Mouse (Mus musculus): ENCODE measurements at regions not wholly inside any gene's neighbourhood (a gene's known extent, or its start where the extent isn't known, plus 50 kb on each side); places are given as distances from the start of the nearest gene placed in this dataset.
"Not testable (repeated sequence)": the region's sequence is repeated elsewhere in the genome, so short reads cannot be mapped to it uniquely, and the experiment has no call there.

GRCm38 (mm10) chr2:63580489-63581139 is 396.5 kb upstream of the Kcnh7 start:
- H3K4me1 ChIP-seq (ENCODE audit: control insufficient read depth, insufficient read depth, low read length) = no peaks in the 10 kb centered on the region
- no peaks in the 10 kb centered on the region for H3K27me3 ChIP-seq (ENCODE audit: control insufficient read depth, insufficient read depth, low read length)
- no peak overlapping the region for H3K4me3 ChIP-seq (ENCODE audit: control insufficient read depth, low read depth, low read length)
- no peaks in the 10 kb centered on the region for H3K36me3 ChIP-seq (ENCODE audit: control insufficient read depth, insufficient read depth, low read length)
- no peak overlapping the region for H3K27ac ChIP-seq (ENCODE audit: control insufficient read depth, insufficient read depth, low read depth, low read length)
- no peak for TF ChIP-seq CTCF (IDR thresholded peaks at IDR 0.05; ENCODE audit: control insufficient read depth, insufficient read depth, insufficient replicate concordance, low read depth, low read length)
- TF ChIP-seq POLR2A (IDR thresholded peaks at IDR 0.05; ENCODE audit: control insufficient read depth, low read depth, low read length) = no peak

GRCm38 (mm10) chr2:63575172-63575571 is 391.1 kb upstream of the Kcnh7 start:
- no peaks in the 10 kb centered on the region for H3K27me3 ChIP-seq (ENCODE audit: control insufficient read depth, insufficient read depth, low read length)

GRCm38 (mm10) chr2:63574008-63574703 is 390.1 kb upstream of the Kcnh7 start:
- Histone ChIP-seq H3K4me1 (ENCODE audit: control insufficient read depth, insufficient read depth, low read length) (no peaks in the 10 kb centered on the region), H3K4me3 (ENCODE audit: control insufficient read depth, low read depth, low read length) (no peak overlapping the region), H3K27ac (ENCODE audit: control insufficient read depth, insufficient read depth, low read depth, low read length) (no peak overlapping the region), H3K36me3 (ENCODE audit: control insufficient read depth, insufficient read depth, low read length) (no peaks in the 10 kb centered on the region), H3K27me3 (ENCODE audit: control insufficient read depth, insufficient read depth, low read length) (no peaks in the 10 kb centered on the region)
- TF ChIP-seq CTCF (IDR thresholded peaks at IDR 0.05; ENCODE audit: control insufficient read depth, insufficient read depth, insufficient replicate concordance, low read depth, low read length) (no peak), POLR2A (IDR thresholded peaks at IDR 0.05; ENCODE audit: control insufficient read depth, low read depth, low read length) (no peak)

More at GRCm38 (mm10) chr2:63575172-63575571, 391.1 kb upstream of the Kcnh7 start:
- Histone ChIP-seq H3K36me3 (ENCODE audit: control insufficient read depth, insufficient read depth, low read length) (no peaks in the 10 kb centered on the region), H3K27ac (ENCODE audit: control insufficient read depth, insufficient read depth, low read depth, low read length) (no peak overlapping the region), H3K4me1 (ENCODE audit: control insufficient read depth, insufficient read depth, low read length) (no peaks in the 10 kb centered on the region), H3K4me3 (ENCODE audit: control insufficient read depth, low read depth, low read length) (no peak overlapping the region)
- no peak for TF ChIP-seq POLR2A (IDR thresholded peaks at IDR 0.05; ENCODE audit: control insufficient read depth, low read depth, low read length)

DNA sequence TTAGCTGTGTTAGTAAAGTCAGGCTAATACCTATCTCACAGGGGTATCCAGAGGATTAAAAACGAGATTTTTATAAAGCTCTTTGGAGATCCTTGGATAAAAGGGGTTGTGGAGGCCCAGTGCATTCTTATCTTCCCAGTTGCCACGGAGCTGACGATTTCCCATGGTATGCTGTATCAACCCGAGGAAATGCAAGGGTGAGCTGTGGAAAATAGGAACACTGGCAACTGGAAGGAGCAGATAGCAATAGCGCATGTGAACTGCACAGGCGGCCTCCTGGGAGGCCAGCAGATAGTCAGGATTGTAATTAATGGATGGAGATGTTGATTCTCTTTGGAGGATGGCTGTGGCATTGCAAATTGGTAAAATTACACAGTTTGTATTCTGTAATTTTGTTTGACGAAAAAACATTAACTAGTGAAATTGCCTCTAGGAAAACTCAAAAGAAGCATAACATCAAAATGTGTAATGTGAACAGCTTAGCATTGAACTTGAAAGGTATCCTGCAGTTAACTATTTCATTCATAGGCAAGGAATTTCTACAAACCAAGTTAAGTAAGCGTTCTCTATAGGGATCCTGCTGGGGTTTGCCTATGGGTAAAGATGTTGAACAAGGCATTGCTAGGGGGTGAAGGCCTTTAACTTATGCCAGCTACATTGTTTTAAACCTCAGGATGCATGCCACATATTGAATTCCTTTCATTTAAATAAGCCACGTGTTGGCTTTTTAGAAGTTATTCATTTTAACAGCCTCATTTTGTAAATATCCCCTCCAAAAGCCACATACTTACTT is 389.1 kb upstream of the Kcnh7 start:
- no peaks in the 10 kb centered on the region for H3K27me3 ChIP-seq (ENCODE audit: control insufficient read depth, insufficient read depth, low read length)
- no peaks in the 10 kb centered on the region for H3K36me3 ChIP-seq (ENCODE audit: control insufficient read depth, insufficient read depth, low read length)
- no peak overlapping the region for H3K4me3 ChIP-seq (ENCODE audit: control insufficient read depth, low read depth, low read length)
- no peak overlapping the region for H3K27ac ChIP-seq (ENCODE audit: control insufficient read depth, insufficient read depth, low read depth, low read length)
- TF ChIP-seq CTCF (IDR thresholded peaks at IDR 0.05; ENCODE audit: control insufficient read depth, insufficient read depth, insufficient replicate concordance, low read depth, low read length) (no peak), POLR2A (IDR thresholded peaks at IDR 0.05; ENCODE audit: control insufficient read depth, low read depth, low read length) (no peak)
- no peaks in the 10 kb centered on the region for H3K4me1 ChIP-seq (ENCODE audit: control insufficient read depth, insufficient read depth, low read length)

DNA sequence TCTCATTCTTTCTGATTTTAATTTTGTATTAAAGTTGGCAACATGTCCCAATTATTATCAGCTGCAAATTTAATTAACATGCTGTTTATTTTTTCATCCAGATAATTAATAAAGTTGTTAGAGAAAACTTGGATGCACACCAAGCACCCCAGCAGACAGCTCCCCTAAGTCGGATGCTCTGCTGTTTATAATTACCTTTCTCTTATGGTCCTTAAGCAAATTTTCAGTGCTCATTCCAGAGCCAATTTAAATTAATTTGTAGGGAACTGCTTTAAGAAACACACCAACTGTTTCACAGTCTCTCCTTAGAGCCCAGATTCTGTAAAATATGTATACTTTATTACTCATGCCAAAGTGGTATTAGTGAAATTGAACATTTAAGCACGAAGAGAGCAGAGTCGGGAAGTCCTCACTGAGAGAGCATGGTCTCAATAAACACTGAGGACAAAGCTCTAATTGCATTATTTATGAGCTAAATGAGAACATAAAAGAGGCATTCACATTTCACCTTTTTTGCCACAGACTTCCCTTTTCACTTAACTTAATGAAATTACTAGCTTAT is 372.9 kb upstream of the Kcnh7 start:
- TF ChIP-seq POLR2A (IDR thresholded peaks at IDR 0.05; ENCODE audit: control insufficient read depth, low read depth, low read length) (no peak), CTCF (IDR thresholded peaks at IDR 0.05; ENCODE audit: control insufficient read depth, insufficient read depth, insufficient replicate concordance, low read depth, low read length) (no peak)
- H3K4me1 ChIP-seq (ENCODE audit: control insufficient read depth, insufficient read depth, low read length) = no peaks in the 10 kb centered on the region
- no peaks in the 10 kb centered on the region for H3K36me3 ChIP-seq (ENCODE audit: control insufficient read depth, insufficient read depth, low read length)
- H3K27me3 ChIP-seq (ENCODE audit: control insufficient read depth, insufficient read depth, low read length) = no peaks in the 10 kb centered on the region
- no peak overlapping the region for H3K4me3 ChIP-seq (ENCODE audit: control insufficient read depth, low read depth, low read length)
- no peak overlapping the region for H3K27ac ChIP-seq (ENCODE audit: control insufficient read depth, insufficient read depth, low read depth, low read length)

DNA sequence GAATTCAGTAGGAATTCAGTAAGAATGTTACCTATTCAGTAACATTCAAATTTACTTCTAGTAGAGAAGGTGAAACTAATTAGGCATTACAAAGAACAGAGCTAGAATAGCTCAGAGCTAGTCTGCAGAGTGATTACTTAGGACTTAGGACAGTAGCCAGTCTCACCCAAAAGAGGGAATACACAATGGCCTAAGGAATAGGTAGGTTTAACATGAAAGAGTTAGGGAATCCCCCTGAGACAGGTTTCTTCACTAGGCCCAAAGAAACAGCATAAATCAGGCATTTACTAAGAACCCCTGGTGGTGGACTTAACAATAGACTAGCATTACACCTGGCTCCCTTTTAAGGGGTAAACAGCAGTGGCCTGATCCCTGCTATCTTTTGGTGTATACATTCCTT is 357.7 kb upstream of the Kcnh7 start:
- not testable (repeated sequence) for H3K36me3 ChIP-seq (ENCODE audit: control insufficient read depth, insufficient read depth, low read length); H3K27ac ChIP-seq (ENCODE audit: control insufficient read depth, insufficient read depth, low read depth, low read length); H3K4me1 ChIP-seq (ENCODE audit: control insufficient read depth, insufficient read depth, low read length); H3K4me3 ChIP-seq (ENCODE audit: control insufficient read depth, low read depth, low read length); H3K27me3 ChIP-seq (ENCODE audit: control insufficient read depth, insufficient read depth, low read length)

DNA sequence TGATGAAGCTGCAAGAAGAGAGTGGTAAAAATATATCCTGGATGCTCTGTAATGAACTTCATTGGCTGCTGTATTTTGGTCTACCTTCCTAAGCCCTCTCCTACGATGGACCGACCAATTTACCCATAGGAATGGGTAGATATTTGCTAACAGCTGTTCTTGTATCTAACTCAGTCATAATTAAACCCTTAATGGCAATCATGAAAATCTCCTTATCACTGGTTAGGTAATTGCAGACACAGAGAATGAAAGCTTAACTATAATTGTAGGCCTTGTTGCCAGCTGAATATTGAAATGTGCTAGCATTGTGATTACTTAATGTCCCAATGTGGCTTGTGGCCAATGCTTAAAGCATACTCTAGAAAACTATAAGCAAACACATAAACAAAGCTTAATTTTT is 334.4 kb upstream of the Kcnh7 start:
- no peak for TF ChIP-seq POLR2A (IDR thresholded peaks at IDR 0.05; ENCODE audit: control insufficient read depth, low read depth, low read length)
- no peak for TF ChIP-seq CTCF (IDR thresholded peaks at IDR 0.05; ENCODE audit: control insufficient read depth, insufficient read depth, insufficient replicate concordance, low read depth, low read length)
- no peaks in the 10 kb centered on the region for H3K27me3 ChIP-seq (ENCODE audit: control insufficient read depth, insufficient read depth, low read length)
- no peaks in the 10 kb centered on the region for H3K4me1 ChIP-seq (ENCODE audit: control insufficient read depth, insufficient read depth, low read length)
- no peak overlapping the region for H3K27ac ChIP-seq (ENCODE audit: control insufficient read depth, insufficient read depth, low read depth, low read length)
- H3K4me3 ChIP-seq (ENCODE audit: control insufficient read depth, low read depth, low read length) = no peak overlapping the region
- no peaks in the 10 kb centered on the region for H3K36me3 ChIP-seq (ENCODE audit: control insufficient read depth, insufficient read depth, low read length)
